Mouse (Mus musculus): ENCODE data around the gene Acacb.
A peak's percentile ranks its signal among the peaks of the same experiment; 100 is the strongest.

Acacb gene

GRCm38 (mm10) chr5:114135516-114135915 is 10.8 kb upstream of the Acacb start:
- no peak for DNase-seq (ENCODE audit: low read depth, low spot score)

GRCm38 (mm10) chr5:114137481-114138276 is 8.7 kb upstream of the Acacb start:
- no peak for DNase-seq (ENCODE audit: low read depth, low spot score)

GRCm38 (mm10) chr5:114138277-114139164 is 7.8 kb upstream of the Acacb start:
- DNase-seq (ENCODE audit: low read depth, low spot score) = peak; percentile 69

GRCm38 (mm10) chr5:114139175-114139574 is 7.2 kb upstream of the Acacb start:
- DNase-seq (ENCODE audit: low read depth, low spot score) = no peak

GRCm38 (mm10) chr5:114147043-114147972 is 973 bp downstream of the Acacb start:
- DNase-seq (ENCODE audit: low read depth, low spot score) = no peak

GRCm38 (mm10) chr5:114152359-114153092 is 6.2 kb downstream of the Acacb start:
- no peak for DNase-seq (ENCODE audit: low read depth, low spot score)

GRCm38 (mm10) chr5:114153490-114153889 is 7.2 kb downstream of the Acacb start:
- DNase-seq (ENCODE audit: low read depth, low spot score) = peak; percentile 90

GRCm38 (mm10) chr5:114154765-114155164 is 8.4 kb downstream of the Acacb start:
- DNase-seq (ENCODE audit: low read depth, low spot score) = no peak

GRCm38 (mm10) chr5:114155168-114155933 is 9.0 kb downstream of the Acacb start:
- no peak for DNase-seq (ENCODE audit: low read depth, low spot score)

- DNase-seq (ENCODE audit: low read depth, low spot score) = no peak
Observed at GRCm38 (mm10) chr5:114157236-114157635, 10.9 kb downstream of the Acacb start.

- DNase-seq (ENCODE audit: low read depth, low spot score) = no peak
Observed at GRCm38 (mm10) chr5:114161424-114161823, 15.1 kb downstream of the Acacb start.

GRCm38 (mm10) chr5:114162106-114162815 is 15.9 kb downstream of the Acacb start:
- peak; percentile 73 for DNase-seq (ENCODE audit: low read depth, low spot score)

GRCm38 (mm10) chr5:114163117-114163696 is 16.9 kb downstream of the Acacb start:
- no peak for DNase-seq (ENCODE audit: low read depth, low spot score)

- DNase-seq (ENCODE audit: low read depth, low spot score) = no peak
Observed at GRCm38 (mm10) chr5:114170345-114170744, 24.0 kb downstream of the Acacb start.

GRCm38 (mm10) chr5:114172936-114173335 is 26.6 kb downstream of the Acacb start:
- no peak for DNase-seq (ENCODE audit: low read depth, low spot score)

- no peak for DNase-seq (ENCODE audit: low read depth, low spot score)
Observed at GRCm38 (mm10) chr5:114173458-114173857, 27.1 kb downstream of the Acacb start.

- no peak for DNase-seq (ENCODE audit: low read depth, low spot score)
Observed at GRCm38 (mm10) chr5:114173877-114174581, 27.7 kb downstream of the Acacb start.

GRCm38 (mm10) chr5:114174639-114175038 is 28.3 kb downstream of the Acacb start:
- DNase-seq (ENCODE audit: low read depth, low spot score) = peak; percentile 97

Measured in ZHBTc4 (cell line).